Mouse (Mus musculus) spleen, adult 2 months (tissue): Measurements from ENCODE around the gene Ddx42.

Experiments used
- CTCF ChIP-seq: fragments of 200-500 bp; IDR thresholded peaks from 2 replicates; pipeline ENCODE4 v1.5.1; 2011; ENCODE audit warnings: mild to moderate bottlenecking, inconsistent platforms; ENCODE audit not compliant: insufficient read depth, insufficient read length, insufficient replicate concordance; ENCODE audit errors: extremely low read depth
- POLR2A ChIP-seq: fragments of 200-500 bp; IDR thresholded peaks from 2 replicates; pipeline ENCODE4 v1.6.1; 2011; ENCODE audit warnings: low read depth, low read length, inconsistent platforms

DNA sequence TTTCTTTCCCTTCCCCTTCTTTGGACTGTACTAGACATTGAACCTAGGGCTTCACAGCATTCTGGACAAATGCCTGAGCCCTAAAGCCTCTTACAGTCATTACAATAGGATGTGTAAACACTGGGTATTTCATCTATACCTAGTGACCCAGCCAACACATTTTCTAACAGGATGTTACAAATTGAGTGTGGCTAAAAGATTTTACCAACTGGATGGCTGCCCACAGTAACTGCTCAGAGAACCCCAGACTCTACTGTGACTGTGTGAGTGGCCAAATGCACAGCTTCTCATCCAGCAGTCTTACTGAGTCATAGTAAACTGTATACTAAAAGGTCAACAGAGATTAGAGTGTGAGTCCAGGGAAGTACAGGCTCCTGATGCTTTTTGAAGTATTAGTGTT, 21.4 kb upstream of the Ddx42 start:
- TF ChIP-seq CTCF (no peak), POLR2A (no peak)
